Mouse (Mus musculus) neural tube, embryonic 14.5 days (tissue): Measurements from ENCODE around the gene Hist1h2bb. TPM values are rescaled to one million over a fixed set of nuclear protein-coding genes. Genes with fewer than 3 reads are reported as not detected.

ENCODE experiments used
- microRNA-seq: library from miRNA; unstranded; fragments of <30 nt; microRNA quantifications from one replicate; pipeline ENCODE4, GENCODE M21; 2016
- polyA plus RNA-seq: library from polyadenylated mRNA; unstranded; fragments of >200 nt; fragmentation: Nextera tagmentation; extraction: Ambion mirVana; gene quantifications from 2 replicates; pipeline ENCODE4 v1.2.1, GENCODE M21; 2014

The Hist1h2bb gene
- polyA plus RNA-seq, 1 experiment from 2014 or later: not detected

Small RNA genes within 50 kb of the gene (microRNA-seq; reads per million reads assigned to microRNA genes)
- not detected for gene Gm44314
- not detected for gene Gm44484

Other genes starting within 250 kb of the Hist1h2bb start
- gene Hist1h4h, start 215.7 kb upstream of the Hist1h2bb start, polyA plus RNA-seq: 1.7 and 2.1 TPM in 2 replicates
- not detected in 2 replicates for gene Hist1h2af, start 212.8 kb upstream of the Hist1h2bb start, polyA plus RNA-seq
- 0.72 TPM in 1 of 2 replicates, not detected in the other for gene Hist1h3g, start 211.3 kb upstream of the Hist1h2bb start, polyA plus RNA-seq
- gene Hist1h2bh, start 203.3 kb upstream of the Hist1h2bb start, polyA plus RNA-seq: 0.33 TPM in 1 of 2 replicates, not detected in the other
- gene Hist1h3f, start 202.7 kb upstream of the Hist1h2bb start, polyA plus RNA-seq: 0.52 TPM in 1 of 2 replicates, not detected in the other
- gene Hist1h4f, start 195.1 kb upstream of the Hist1h2bb start, polyA plus RNA-seq: not detected in 2 replicates
- 0.07 and 0.13 TPM in 2 replicates for gene Hist1h1d, start 193.5 kb upstream of the Hist1h2bb start, polyA plus RNA-seq
- gene Hist1h3e, start 184.4 kb upstream of the Hist1h2bb start, polyA plus RNA-seq: 1.9 and 2.4 TPM in 2 replicates
- 11.7 and 12.9 TPM in 2 replicates for gene Hist1h2ae, start 175.5 kb upstream of the Hist1h2bb start, polyA plus RNA-seq
- gene Hist1h2bg, start 175.3 kb upstream of the Hist1h2bb start, polyA plus RNA-seq: 0.75 and 1.1 TPM in 2 replicates
- gene Hist1h2bf, start 172.5 kb upstream of the Hist1h2bb start, polyA plus RNA-seq: 0.94 TPM in 1 of 2 replicates, not detected in the other
- 1.1 TPM in 1 of 2 replicates, not detected in the other for gene Hist1h2ad, start 172.4 kb upstream of the Hist1h2bb start, polyA plus RNA-seq
- gene Hist1h3d, start 171.0 kb upstream of the Hist1h2bb start, polyA plus RNA-seq: 0.50 and 1.1 TPM in 2 replicates
- gene Hist1h4d, start 165.1 kb upstream of the Hist1h2bb start, polyA plus RNA-seq: 23.6 and 25.2 TPM in 2 replicates
- gene Hist1h2be, start 125.6 kb upstream of the Hist1h2bb start, polyA plus RNA-seq: 1.1 and 1.3 TPM in 2 replicates
- gene Hist1h1e, start 124.2 kb upstream of the Hist1h2bb start, polyA plus RNA-seq: 3.3 and 4.3 TPM in 2 replicates
- 0.17 and 0.41 TPM in 2 replicates for gene Hist1h2ac, start 62.8 kb upstream of the Hist1h2bb start, polyA plus RNA-seq
- gene Hist1h2bc, start 62.5 kb upstream of the Hist1h2bb start, polyA plus RNA-seq: 11.6 and 20.8 TPM in 2 replicates
- gene Hist1h1t, start 50.9 kb upstream of the Hist1h2bb start, polyA plus RNA-seq: not detected in 2 replicates
- gene Hist1h4c, start 48.3 kb upstream of the Hist1h2bb start, polyA plus RNA-seq: 2.1 and 3.5 TPM in 2 replicates
- 2.4 and 4.7 TPM in 2 replicates for gene Hfe, start 35.9 kb upstream of the Hist1h2bb start, polyA plus RNA-seq
- gene Hist1h1c, start 7.9 kb upstream of the Hist1h2bb start, polyA plus RNA-seq: 5.3 and 8.4 TPM in 2 replicates
- gene Hist1h3c, start 1.1 kb upstream of the Hist1h2bb start, polyA plus RNA-seq: not detected in 2 replicates
- gene Hist1h2ab, start 4.4 kb downstream of the Hist1h2bb start, polyA plus RNA-seq: 3.5 and 4.0 TPM in 2 replicates
- 0.51 and 1.3 TPM in 2 replicates for gene Hist1h3b, start 5.5 kb downstream of the Hist1h2bb start, polyA plus RNA-seq
- 1.8 TPM in 1 of 2 replicates, not detected in the other for gene Hist1h4b, start 10.3 kb downstream of the Hist1h2bb start, polyA plus RNA-seq
- gene Hist1h4a, start 14.5 kb downstream of the Hist1h2bb start, polyA plus RNA-seq: not detected in 2 replicates
- 0.75 and 1.2 TPM in 2 replicates for gene Hist1h3a, start 15.7 kb downstream of the Hist1h2bb start, polyA plus RNA-seq
- gene Hist1h1a, start 16.9 kb downstream of the Hist1h2bb start, polyA plus RNA-seq: not detected in 2 replicates
- not detected in 2 replicates for gene Trim38, start 23.2 kb downstream of the Hist1h2bb start, polyA plus RNA-seq
- gene Slc17a2, start 60.3 kb downstream of the Hist1h2bb start, polyA plus RNA-seq: not detected in 2 replicates
- not detected in 2 replicates for gene Slc17a3, start 92.7 kb downstream of the Hist1h2bb start, polyA plus RNA-seq
- not detected in 2 replicates for gene Slc17a1, start 121.0 kb downstream of the Hist1h2bb start, polyA plus RNA-seq
- 0.08 and 0.19 TPM in 2 replicates for gene Slc17a4, start 168.3 kb downstream of the Hist1h2bb start, polyA plus RNA-seq
- gene Hist1h2ba, start 187.4 kb downstream of the Hist1h2bb start, polyA plus RNA-seq: not detected in 2 replicates
- gene Hist1h2aa, start 187.7 kb downstream of the Hist1h2bb start, polyA plus RNA-seq: not detected in 2 replicates
- gene Scgn, start 244.5 kb downstream of the Hist1h2bb start, polyA plus RNA-seq: 0.88 and 0.99 TPM in 2 replicates